Mouse (Mus musculus): ENCODE results near the gene Slc46a3. TPM values are rescaled to one million over a fixed set of nuclear protein-coding genes. Genes with fewer than 3 reads are reported as not detected.
A peak's percentile ranks its signal among the peaks of the same experiment; 100 is the strongest.

The Slc46a3 gene
- total RNA-seq, 1 experiment, result 4.1 TPM

DNA sequence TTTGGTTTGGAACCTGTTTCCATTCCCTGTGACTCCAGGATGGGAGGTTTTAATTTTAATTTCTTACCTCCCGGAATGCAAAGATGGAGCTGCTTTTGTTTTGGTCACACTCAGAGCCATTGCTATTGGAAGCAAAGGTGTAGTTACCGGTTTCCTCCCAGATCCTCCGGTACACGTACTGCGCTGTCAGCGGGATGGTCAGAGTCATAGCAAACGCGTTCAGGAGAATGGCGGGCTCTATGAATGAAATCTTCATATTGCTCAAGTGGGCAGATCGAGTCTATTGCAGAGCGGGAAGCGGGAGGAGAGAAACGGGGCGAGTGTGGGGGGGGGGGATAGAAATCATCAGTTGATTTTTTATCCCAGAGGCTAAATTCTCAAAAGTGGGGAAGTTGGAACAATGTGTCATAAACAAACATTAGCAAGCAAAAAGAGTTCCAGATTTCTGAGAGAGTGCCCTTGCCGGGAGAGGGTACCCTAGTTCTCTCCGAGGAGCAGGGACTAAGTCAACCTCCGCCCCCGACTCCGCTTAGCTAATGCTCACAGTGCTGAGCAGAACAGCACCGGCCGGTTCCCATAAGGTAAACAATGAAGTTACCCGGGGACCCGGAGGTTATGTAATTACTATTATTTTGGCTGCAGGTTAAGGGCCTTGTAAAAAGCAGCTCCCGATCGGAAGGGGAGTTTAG, 705 bp downstream of the Slc46a3 start:
- H3K9ac ChIP-seq (ENCODE audit: insufficient read depth, low read depth, low read length, poor library complexity, severe bottlenecking), result peak overlapping the region; percentile 14; the same call in 1 of the 2 replicates
- TF ChIP-seq ZNF384 (IDR thresholded peaks at IDR 0.05; ENCODE audit: low read depth, low read length) (no peak), ZC3H11A (IDR thresholded peaks at IDR 0.05; ENCODE audit: borderline replicate concordance, low read depth, low read length) (no peak), CHD2 (IDR thresholded peaks at IDR 0.05; ENCODE audit: low read depth, low read length) (no peak), HCFC1 (IDR thresholded peaks at IDR 0.05; ENCODE audit: borderline replicate concordance, insufficient read depth, low read length) (no peak), MAFK (IDR thresholded peaks at IDR 0.05; ENCODE audit: insufficient read depth, low read depth, low read length) (no peak)
- H3K36me3 ChIP-seq (ENCODE audit: control insufficient read depth, insufficient read depth, low read length, poor library complexity, severe bottlenecking), result no peaks in the 10 kb centered on the region
- H3K4me3 ChIP-seq (ENCODE audit: insufficient read depth in 1 of 2, low read depth in 1 of 2, low read length in 2 of 2, poor library complexity in 1 of 2, severe bottlenecking in 1 of 2), result peak overlapping the region; percentile 64 to 81
- in situ Hi-C loops (cut with MboI; ENCODE audit: low sequenced_read_pairs in 2 of 2, unreplicated experiment in 2 of 2), result no loop called here
- peaks cover under 1 to 22% of the 10 kb centered on the region in 2 experiments; a peak in 2 of 4 replicates for H3K4me1 ChIP-seq (ENCODE audit: control insufficient read depth in 2 of 2, insufficient read depth in 2 of 2, low read length in 2 of 2, poor library complexity in 1 of 2)
- no peaks in the 10 kb centered on the region for H3K9me3 ChIP-seq (ENCODE audit: control insufficient read depth, insufficient read depth, low read depth, low read length)
- no peak for DNase-seq (ENCODE audit: low read depth, low spot score)
- H3K27ac ChIP-seq (ENCODE audit: insufficient read depth, low read depth, low read length, poor library complexity, severe bottlenecking), result no peak overlapping the region

GRCm38 (mm10) chr5:147893143-147893542, 1.5 kb downstream of the Slc46a3 start:
- Histone ChIP-seq H3K9ac (ENCODE audit: insufficient read depth, low read depth, low read length, poor library complexity, severe bottlenecking) (no peak overlapping the region), H3K36me3 (ENCODE audit: control insufficient read depth, insufficient read depth, low read length, poor library complexity, severe bottlenecking) (no peaks in the 10 kb centered on the region), H3K4me3 (ENCODE audit: insufficient read depth in 1 of 2, low read depth in 1 of 2, low read length in 2 of 2, poor library complexity in 1 of 2, severe bottlenecking in 1 of 2) (no peak overlapping the region; a peak in 1 of 4 replicates), H3K4me1 (ENCODE audit: control insufficient read depth in 2 of 2, insufficient read depth in 2 of 2, low read length in 2 of 2, poor library complexity in 1 of 2) (peaks cover 0 to 21% of the 10 kb centered on the region in 2 experiments; a peak in 2 of 4 replicates), H3K9me3 (ENCODE audit: control insufficient read depth, insufficient read depth, low read depth, low read length) (no peaks in the 10 kb centered on the region), H3K27ac (ENCODE audit: insufficient read depth, low read depth, low read length, poor library complexity, severe bottlenecking) (no peak overlapping the region)
- TF ChIP-seq CHD2 (IDR thresholded peaks at IDR 0.05; ENCODE audit: low read depth, low read length), result no peak
- no peak for TF ChIP-seq ZNF384 (IDR thresholded peaks at IDR 0.05; ENCODE audit: low read depth, low read length)
- TF ChIP-seq ZC3H11A (IDR thresholded peaks at IDR 0.05; ENCODE audit: borderline replicate concordance, low read depth, low read length), result no peak
- no peak for TF ChIP-seq MAFK (IDR thresholded peaks at IDR 0.05; ENCODE audit: insufficient read depth, low read depth, low read length)
- no peak for TF ChIP-seq HCFC1 (IDR thresholded peaks at IDR 0.05; ENCODE audit: borderline replicate concordance, insufficient read depth, low read length)
- DNase-seq (ENCODE audit: low read depth, low spot score), result no peak
- in situ Hi-C loops (cut with MboI; ENCODE audit: low sequenced_read_pairs in 2 of 2, unreplicated experiment in 2 of 2), result no loop called here

- no peak for TF ChIP-seq CHD2 (IDR thresholded peaks at IDR 0.05; ENCODE audit: low read depth, low read length)
- TF ChIP-seq MAFK (IDR thresholded peaks at IDR 0.05; ENCODE audit: insufficient read depth, low read depth, low read length), result no peak
- TF ChIP-seq HCFC1 (IDR thresholded peaks at IDR 0.05; ENCODE audit: borderline replicate concordance, insufficient read depth, low read length), result no peak
- no peak for TF ChIP-seq ZC3H11A (IDR thresholded peaks at IDR 0.05; ENCODE audit: borderline replicate concordance, low read depth, low read length)
- no peak for TF ChIP-seq ZNF384 (IDR thresholded peaks at IDR 0.05; ENCODE audit: low read depth, low read length)
- H3K27ac ChIP-seq (ENCODE audit: insufficient read depth, low read depth, low read length, poor library complexity, severe bottlenecking), result no peak overlapping the region
Observed at GRCm38 (mm10) chr5:147892735-147893134, 1.9 kb downstream of the Slc46a3 start.

GRCm38 (mm10) chr5:147888313-147889297, 6.0 kb downstream of the Slc46a3 start:
- in situ Hi-C loops (cut with MboI; ENCODE audit: low sequenced_read_pairs in 2 of 2, unreplicated experiment in 2 of 2), result no loop called here
- no peak overlapping the region for H3K9ac ChIP-seq (ENCODE audit: insufficient read depth, low read depth, low read length, poor library complexity, severe bottlenecking)

More at GRCm38 (mm10) chr5:147892735-147893134, 1.9 kb downstream of the Slc46a3 start:
- in situ Hi-C loops (cut with MboI; ENCODE audit: low sequenced_read_pairs in 2 of 2, unreplicated experiment in 2 of 2), result no loop called here
- no peak overlapping the region for H3K9ac ChIP-seq (ENCODE audit: insufficient read depth, low read depth, low read length, poor library complexity, severe bottlenecking)
- H3K9me3 ChIP-seq (ENCODE audit: control insufficient read depth, insufficient read depth, low read depth, low read length), result no peaks in the 10 kb centered on the region
- H3K4me1 ChIP-seq (ENCODE audit: control insufficient read depth in 2 of 2, insufficient read depth in 2 of 2, low read length in 2 of 2, poor library complexity in 1 of 2), result peaks cover 0 to 21% of the 10 kb centered on the region in 2 experiments; a peak in 2 of 4 replicates
- H3K4me3 ChIP-seq (ENCODE audit: insufficient read depth in 1 of 2, low read depth in 1 of 2, low read length in 2 of 2, poor library complexity in 1 of 2, severe bottlenecking in 1 of 2), result no peak overlapping the region; a peak in 1 of 4 replicates
- H3K36me3 ChIP-seq (ENCODE audit: control insufficient read depth, insufficient read depth, low read length, poor library complexity, severe bottlenecking), result no peaks in the 10 kb centered on the region
- DNase-seq (ENCODE audit: low read depth, low spot score), result no peak

More at GRCm38 (mm10) chr5:147888313-147889297, 6.0 kb downstream of the Slc46a3 start:
- Histone ChIP-seq H3K27ac (ENCODE audit: insufficient read depth, low read depth, low read length, poor library complexity, severe bottlenecking) (no peak overlapping the region), H3K36me3 (ENCODE audit: control insufficient read depth, insufficient read depth, low read length, poor library complexity, severe bottlenecking) (no peaks in the 10 kb centered on the region; the same call in 1 of the 2 replicates), H3K9me3 (ENCODE audit: control insufficient read depth, insufficient read depth, low read depth, low read length) (no peaks in the 10 kb centered on the region), H3K4me1 (ENCODE audit: control insufficient read depth in 2 of 2, insufficient read depth in 2 of 2, low read length in 2 of 2, poor library complexity in 1 of 2) (peaks cover 0 to 10% of the 10 kb centered on the region in 2 experiments; a peak in 1 of 4 replicates), H3K4me3 (ENCODE audit: insufficient read depth in 1 of 2, low read depth in 1 of 2, low read length in 2 of 2, poor library complexity in 1 of 2, severe bottlenecking in 1 of 2) (no peak overlapping the region)
- DNase-seq (ENCODE audit: low read depth, low spot score), result no peak
- TF ChIP-seq CHD2 (IDR thresholded peaks at IDR 0.05; ENCODE audit: low read depth, low read length) (no peak), ZNF384 (IDR thresholded peaks at IDR 0.05; ENCODE audit: low read depth, low read length) (peak; percentile 61)
